Mouse (Mus musculus) spleen, embryonic (tissue): ENCODE data around the gene Sept8.

ENCODE experiments used
- CTCF ChIA-PET: fragments of 350-600 bp; sonication (Branson Sonifier 250); formaldehyde crosslinking; loops from one replicate; lab custom pipeline; 2022; lab: Charles Lee

Gene Sept8

GRCm38 (mm10) chr11:53519207-53520121 is at the start of gene Sept8:
Sept8 (plus strand) TSS chr11:53519257.
- CTCF ChIA-PET: no interaction called here

GRCm38 (mm10) chr11:53469294-53469967 is 49.6 kb upstream of the Sept8 start:
- CTCF ChIA-PET: interaction anchor here (0.7 kb wide), 1 partner anchor 1609 kb away, joined by 4 read pairs; no protein-coding TSS in a partner anchor

- CTCF ChIA-PET: interaction anchor here (0.6 to 0.7 kb wide), 3 partner anchors 76 to 1609 kb away, joined by 3 to 4 read pairs (median 3); no protein-coding TSS in a partner anchor
Measured at GRCm38 (mm10) chr11:53469968-53470695, 48.9 kb upstream of the Sept8 start, which contains the start of gene Gm9837. Gm9837 (minus strand) TSS chr11:53470479.

GRCm38 (mm10) chr11:53472709-53473108 is 46.3 kb upstream of the Sept8 start:
- CTCF ChIA-PET: no interaction called here

GRCm38 (mm10) chr11:53475620-53476019 is 43.4 kb upstream of the Sept8 start:
- CTCF ChIA-PET: interaction anchor here (0.6 kb wide), 1 partner anchor 1259 kb away, joined by 3 read pairs; no protein-coding TSS in a partner anchor

GRCm38 (mm10) chr11:53477833-53478232 is 41.2 kb upstream of the Sept8 start:
- CTCF ChIA-PET: no interaction called here

- CTCF ChIA-PET: no interaction called here
Measured at GRCm38 (mm10) chr11:53478383-53479170, 40.5 kb upstream of the Sept8 start.

- CTCF ChIA-PET: no interaction called here
Measured at GRCm38 (mm10) chr11:53479171-53479782, 39.8 kb upstream of the Sept8 start.

GRCm38 (mm10) chr11:53479783-53480301 is 39.2 kb upstream of the Sept8 start, which contains the start of the genes Gm9945 and Sowaha:
Gm9945 (plus strand) TSS chr11:53480166.
Sowaha (minus strand) TSS chr11:53480274.
- CTCF ChIA-PET: no interaction called here

GRCm38 (mm10) chr11:53481088-53481730 is 37.8 kb upstream of the Sept8 start:
- CTCF ChIA-PET: interaction anchor here (0.6 kb wide), 1 partner anchor 763 kb away, joined by 5 read pairs; no protein-coding TSS in a partner anchor

GRCm38 (mm10) chr11:53483159-53483891 is 35.7 kb upstream of the Sept8 start:
- CTCF ChIA-PET: interaction anchor here (0.6 kb wide), 1 partner anchor 79 kb away, joined by 4 read pairs; no protein-coding TSS in a partner anchor

GRCm38 (mm10) chr11:53485719-53486118 is 33.3 kb upstream of the Sept8 start:
- CTCF ChIA-PET: no interaction called here

- CTCF ChIA-PET: no interaction called here
Measured at GRCm38 (mm10) chr11:53486351-53486750, 32.7 kb upstream of the Sept8 start.

GRCm38 (mm10) chr11:53486822-53487594 is 32.0 kb upstream of the Sept8 start:
- CTCF ChIA-PET: no interaction called here

GRCm38 (mm10) chr11:53489007-53489406 is 30.1 kb upstream of the Sept8 start:
- CTCF ChIA-PET: no interaction called here

GRCm38 (mm10) chr11:53489421-53489820 is 29.6 kb upstream of the Sept8 start:
- CTCF ChIA-PET: no interaction called here

GRCm38 (mm10) chr11:53491954-53492401 is 27.1 kb upstream of the Sept8 start:
- CTCF ChIA-PET: no interaction called here
